Mouse (Mus musculus) kidney, postnatal 0 days (tissue): Measurements from ENCODE around the gene Mrgprd. TPM values are rescaled to one million over a fixed set of nuclear protein-coding genes. Genes with fewer than 3 reads are reported as not detected.
A peak's percentile ranks its signal among the peaks of the same experiment; 100 is the strongest.

ENCODE experiments used
- ATAC-seq: fragments of 200-750 bp; cut with Nextera tagmentation; replicated peaks from 2 replicates; pipeline ENCODE4 v1.8.0; 2017; ENCODE audit warnings: low read depth, moderate number of reproducible peaks, moderate TSS enrichment, moderate library complexity; ENCODE audit not compliant: low FRiP score
- DNase-seq: peaks from one replicate; pipeline ENCODE4 v3.0.0-alpha.2; 2016; ENCODE audit warnings: low spot score
- H3K27ac ChIP-seq: fragments of 300-500 bp; sonication (generic); 2 replicates; pipeline ENCODE4 v1.5.1; 2014; ENCODE audit warnings: mild to moderate bottlenecking
- H3K27me3 ChIP-seq: fragments of 300-500 bp; sonication (generic); 2 replicates; pipeline ENCODE4 v1.6.1; 2014; ENCODE audit warnings: low read length, mixed read lengths; ENCODE audit not compliant: insufficient read depth
- H3K36me3 ChIP-seq: fragments of 300-500 bp; sonication (generic); 2 replicates; pipeline ENCODE4 v1.6.1; 2014; ENCODE audit warnings: low read length, mixed read lengths; ENCODE audit not compliant: insufficient read depth
- H3K4me1 ChIP-seq: fragments of 300-500 bp; sonication (generic); replicated peaks from 2 replicates; pipeline ENCODE4 v1.6.1; 2014; ENCODE audit warnings: antibody characterized with exemption, low read length, mixed read lengths; ENCODE audit not compliant: insufficient read depth
- H3K4me2 ChIP-seq: fragments of 300-500 bp; sonication (generic); 2 replicates; pipeline ENCODE4 v1.6.1; 2014; ENCODE audit warnings: mild to moderate bottlenecking, low read length, moderate library complexity, mixed read lengths
- H3K4me3 ChIP-seq: fragments of 300-500 bp; sonication (generic); replicated peaks from 2 replicates; pipeline ENCODE4 v1.5.1; 2014; ENCODE audit warnings: low read depth, low read length
- H3K9ac ChIP-seq: fragments of 300-500 bp; sonication (generic); 2 replicates; pipeline ENCODE4 v1.6.1; 2014; ENCODE audit warnings: low read depth, low read length
- H3K9me3 ChIP-seq: fragments of 300-500 bp; sonication (generic); replicated peaks from 2 replicates; pipeline ENCODE4 v1.6.1; 2016; ENCODE audit warnings: low read length, inconsistent platforms, mixed read lengths
- CTCF ChIP-seq: IDR thresholded peaks from 2 replicates; pipeline ENCODE4 v1.5.1; 2016; ENCODE audit warnings: antibody characterized with exemption, low read depth, mild to moderate bottlenecking, moderate library complexity
- WGBS: fragments of 180-500 bp; shearing (Covaris S2); extraction: QIAGEN DNeasy Blood & Tissue Kit; methylation state at CpG from one replicate; pipeline ENCODE4 v1.1.7; 2014; 5-methylcytosine and 5-hydroxymethylcytosine counted together
- polyA plus RNA-seq: library from polyadenylated mRNA; unstranded; fragments of >200 nt; fragmentation: Nextera tagmentation; extraction: Ambion mirVana; gene quantifications from 2 replicates; pipeline ENCODE4 v1.2.1, GENCODE M21; 2015

Mrgprd gene
- polyA plus RNA-seq, 1 experiment from 2014 or later = not detected

DNA sequence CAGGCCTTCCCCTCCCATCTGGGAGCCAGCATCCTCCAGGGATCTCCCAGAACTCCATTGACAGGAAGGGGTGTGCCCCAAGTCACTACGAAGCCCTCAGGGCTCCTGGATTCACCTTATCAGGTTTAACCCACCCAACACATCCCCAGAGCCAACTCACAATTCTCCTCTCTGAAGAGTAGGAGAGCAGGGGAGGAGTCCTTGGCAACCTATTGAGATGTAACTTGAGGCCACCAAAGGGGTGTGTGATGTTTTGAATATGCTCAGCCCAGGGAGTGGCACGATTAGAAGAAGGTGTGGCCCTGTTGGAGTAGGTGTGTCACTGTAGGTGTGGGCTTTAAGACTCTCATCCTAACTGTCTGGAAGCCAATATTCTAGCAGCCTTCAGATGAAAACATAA is 11.1 kb downstream of the Mrgprd start:
- 42% methylated on average over 2 of the region's 2 CpGs for WGBS
- Histone ChIP-seq H3K27me3 (no peaks in the 10 kb centered on the region), H3K27ac (no peak overlapping the region), H3K9ac (no peak overlapping the region), H3K4me1 (no peaks in the 10 kb centered on the region), H3K4me3 (no peak overlapping the region), H3K4me2 (no peak overlapping the region), H3K36me3 (no peaks in the 10 kb centered on the region), H3K9me3 (no peaks in the 10 kb centered on the region)
- no peak for ATAC-seq
- TF ChIP-seq CTCF = no peak
- DNase-seq = no peak

DNA sequence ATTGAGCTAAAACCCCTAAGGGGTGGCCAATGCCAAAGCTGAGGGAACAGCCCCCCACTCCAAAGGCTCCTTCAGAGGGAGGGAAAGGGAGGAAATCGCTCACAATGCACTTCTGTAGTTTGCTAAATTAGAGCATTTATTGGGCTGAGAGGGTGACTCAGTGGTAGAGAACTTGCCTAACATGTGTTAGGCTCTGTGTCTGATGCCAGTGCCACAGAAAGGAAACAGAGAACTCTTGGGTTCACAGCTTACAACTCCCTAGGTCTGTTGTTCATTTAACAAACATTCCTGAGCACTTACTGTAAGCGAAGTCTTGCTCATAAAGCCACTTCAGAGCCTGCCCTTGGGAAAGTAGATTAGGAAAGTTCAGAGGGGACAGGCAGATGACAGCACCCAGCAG is 15.3 kb downstream of the Mrgprd start:
- Histone ChIP-seq H3K27ac (no peak overlapping the region), H3K36me3 (no peaks in the 10 kb centered on the region), H3K4me1 (no peaks in the 10 kb centered on the region), H3K9ac (no peak overlapping the region), H3K4me2 (no peak overlapping the region), H3K4me3 (no peak overlapping the region), H3K9me3 (no peaks in the 10 kb centered on the region), H3K27me3 (no peaks in the 10 kb centered on the region)
- no peak for TF ChIP-seq CTCF
- DNase-seq = no peak
- 50% methylated on average over 2 of the region's 2 CpGs for WGBS
- no peak for ATAC-seq

DNA sequence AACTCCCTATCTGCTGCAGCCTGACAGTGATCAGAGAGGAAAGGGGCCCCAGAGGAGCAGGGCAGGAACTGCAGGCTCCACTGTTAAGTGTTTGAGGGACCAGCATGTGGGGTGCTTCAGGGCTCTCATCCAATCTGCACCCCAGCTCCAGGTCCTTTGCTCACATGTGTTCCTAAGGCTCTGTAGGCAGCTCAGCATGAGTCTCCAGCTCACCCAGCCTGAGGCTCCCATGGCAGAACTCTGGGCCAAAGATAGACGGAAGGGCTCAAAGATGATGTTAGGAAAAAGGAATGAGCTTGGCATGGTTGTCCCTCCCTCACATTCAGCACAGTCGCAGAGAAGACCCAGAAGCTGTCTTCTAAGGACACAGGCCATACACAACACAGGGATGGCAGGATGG is 16.0 kb downstream of the Mrgprd start:
- Histone ChIP-seq H3K4me1 (no peaks in the 10 kb centered on the region), H3K36me3 (no peaks in the 10 kb centered on the region), H3K9me3 (no peaks in the 10 kb centered on the region), H3K27ac (no peak overlapping the region), H3K27me3 (no peaks in the 10 kb centered on the region), H3K4me3 (no peak overlapping the region), H3K9ac (no peak overlapping the region), H3K4me2 (no peak overlapping the region)
- DNase-seq (no peak), ATAC-seq (no peak)
- no peak for TF ChIP-seq CTCF
- 84% methylated on average over 2 of the region's 2 CpGs for WGBS

DNA sequence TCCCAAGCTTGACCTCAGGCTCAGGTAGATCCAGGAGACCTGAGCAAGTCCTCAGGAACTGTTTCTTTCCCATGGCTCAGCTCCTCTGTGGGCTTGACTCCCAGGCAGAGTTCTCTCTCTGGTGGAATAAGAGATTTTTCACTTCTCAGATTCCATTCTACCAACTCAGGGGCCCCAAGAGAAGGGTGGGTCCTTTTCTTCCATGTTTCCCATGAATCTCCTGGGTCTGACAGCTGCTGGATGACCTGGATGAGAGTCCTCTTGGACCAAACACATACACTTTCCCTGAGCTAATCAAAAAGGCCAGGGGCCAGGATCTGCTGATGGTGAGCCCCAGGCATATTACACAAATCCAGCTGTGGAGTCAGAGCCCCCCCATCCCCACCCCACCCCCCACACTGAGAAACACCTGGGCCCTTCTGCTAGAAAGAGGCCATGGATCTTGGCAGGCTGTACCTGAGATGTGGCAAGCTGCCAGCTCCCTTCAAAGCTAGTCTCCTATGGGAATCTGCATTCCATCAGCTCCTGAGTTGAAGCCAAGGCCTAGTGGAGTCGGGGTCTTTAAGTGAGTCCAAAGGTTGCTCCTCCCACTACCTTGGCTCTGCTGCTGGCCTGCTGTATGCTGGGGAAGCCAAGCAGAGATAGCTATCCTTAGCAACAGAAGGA is 17.9 kb downstream of the Mrgprd start:
- WGBS = 46% methylated on average over 1 of the region's 1 CpGs

GRCm38 (mm10) chr7:145333936-145334335 is 19.3 kb downstream of the Mrgprd start:
- Histone ChIP-seq H3K4me3 (no peak overlapping the region), H3K4me2 (no peak overlapping the region), H3K36me3 (no peaks in the 10 kb centered on the region), H3K9ac (no peak overlapping the region), H3K27me3 (no peaks in the 10 kb centered on the region), H3K9me3 (no peaks in the 10 kb centered on the region), H3K27ac (no peak overlapping the region), H3K4me1 (no peaks in the 10 kb centered on the region)
- DNase-seq (no peak), ATAC-seq (no peak)
- WGBS = 80% methylated on average over 6 of the region's 6 CpGs
- no peak for TF ChIP-seq CTCF

More for the DNA sequence above, 17.9 kb downstream of the Mrgprd start:
- H3K36me3 ChIP-seq = no peaks in the 10 kb centered on the region
- DNase-seq (no peak), ATAC-seq (0 out of 2 replicates have a peak, but pooled peaks have one; percentile 16)
- no peak for TF ChIP-seq CTCF
- H3K9ac ChIP-seq = no peak overlapping the region
- no peaks in the 10 kb centered on the region for H3K27me3 ChIP-seq
- H3K4me1 ChIP-seq = no peaks in the 10 kb centered on the region
- no peak overlapping the region for H3K4me3 ChIP-seq
- no peaks in the 10 kb centered on the region for H3K9me3 ChIP-seq
- no peak overlapping the region for H3K4me2 ChIP-seq
- H3K27ac ChIP-seq = no peak overlapping the region

GRCm38 (mm10) chr7:145334428-145335027 is 19.9 kb downstream of the Mrgprd start:
- Histone ChIP-seq H3K4me2 (no peak overlapping the region), H3K4me3 (no peak overlapping the region), H3K4me1 (no peaks in the 10 kb centered on the region), H3K9me3 (no peaks in the 10 kb centered on the region), H3K27ac (no peak overlapping the region), H3K9ac (no peak overlapping the region), H3K27me3 (no peaks in the 10 kb centered on the region), H3K36me3 (no peaks in the 10 kb centered on the region)
- DNase-seq (no peak), ATAC-seq (no peak)
- WGBS = 64% methylated on average over 4 of the region's 4 CpGs
- no peak for TF ChIP-seq CTCF
